Mouse (Mus musculus) layer of hippocampus, adult 18-20 months (tissue): ENCODE measurements around the gene Sdr42e1. TPM values are rescaled to one million over a fixed set of nuclear protein-coding genes. Genes with fewer than 3 reads are reported as not detected.
A peak's percentile ranks its signal among the peaks of the same experiment; 100 is the strongest.

Experiments used
- DNase-seq, 2 experiments: peaks; one replicate each; pipeline ENCODE4 v3.0.0; 2022; ENCODE audit warnings: low spot score in 2 of 2
- long read RNA-seq: library from polyadenylated mRNA; stranded (forward); transcript quantifications from one replicate; pipeline ENCODE4 v2.0.0, GENCODE M21; 2021
- total RNA-seq, 2 experiments: library from RNA; stranded (reverse); gene quantifications; 2 replicates each; pipeline ENCODE4 v1.2.3; 2021

Sdr42e1 gene
- 1 to 10 TPM; 3.9 to 6.1 TPM for total RNA-seq
- long read RNA-seq, partial matches to known transcripts = 0 of 7 reads
- long read RNA-seq, other reads (novel, unspliced or antisense) = 1 of 7 reads

- DNase-seq = peak; percentile 24 to 55
Observed at GRCm38 (mm10) chr8:117673430-117673830, at the start of gene Sdr42e1. Gene Sdr42e1, minus strand, starts transcription at chr8:117673689.

GRCm38 (mm10) chr8:117718152-117718860 is 44.8 kb upstream of the Sdr42e1 start:
- no peak for DNase-seq

- no peak for DNase-seq
Observed at GRCm38 (mm10) chr8:117715896-117716295, 42.4 kb upstream of the Sdr42e1 start.

GRCm38 (mm10) chr8:117714604-117715003 is 41.1 kb upstream of the Sdr42e1 start:
- no peak for DNase-seq

GRCm38 (mm10) chr8:117712226-117712625 is 38.7 kb upstream of the Sdr42e1 start:
- DNase-seq = no peak

GRCm38 (mm10) chr8:117706141-117706540 is 32.7 kb upstream of the Sdr42e1 start:
- DNase-seq = no peak

GRCm38 (mm10) chr8:117702701-117703100 is 29.2 kb upstream of the Sdr42e1 start:
- DNase-seq = no peak

GRCm38 (mm10) chr8:117701859-117702258 is 28.4 kb upstream of the Sdr42e1 start, which contains the start of gene Hsd17b2:
Gene Hsd17b2, plus strand, starts transcription at chr8:117701904.
- no peak for DNase-seq

GRCm38 (mm10) chr8:117701246-117701645 is 27.8 kb upstream of the Sdr42e1 start:
- no peak for DNase-seq

GRCm38 (mm10) chr8:117700699-117701098 is 27.2 kb upstream of the Sdr42e1 start:
- DNase-seq = no peak

GRCm38 (mm10) chr8:117697248-117697647 is 23.8 kb upstream of the Sdr42e1 start:
- DNase-seq = peak in 1 of 2 experiments; percentile 35

- no peak for DNase-seq
Observed at GRCm38 (mm10) chr8:117695636-117696035, 22.1 kb upstream of the Sdr42e1 start.

- DNase-seq = no peak
Observed at GRCm38 (mm10) chr8:117692131-117692530, 18.6 kb upstream of the Sdr42e1 start.

GRCm38 (mm10) chr8:117687890-117688289 is 14.4 kb upstream of the Sdr42e1 start:
- DNase-seq = no peak

GRCm38 (mm10) chr8:117684504-117684903 is 11.0 kb upstream of the Sdr42e1 start:
- DNase-seq = no peak

GRCm38 (mm10) chr8:117683925-117684472 is 10.5 kb upstream of the Sdr42e1 start:
- no peak for DNase-seq

GRCm38 (mm10) chr8:117678650-117679049 is 5.2 kb upstream of the Sdr42e1 start:
- no peak for DNase-seq

- no peak for DNase-seq
Observed at GRCm38 (mm10) chr8:117677011-117677410, 3.5 kb upstream of the Sdr42e1 start.

GRCm38 (mm10) chr8:117676460-117676859 is 3.0 kb upstream of the Sdr42e1 start:
- DNase-seq = no peak

- DNase-seq = no peak
Observed at GRCm38 (mm10) chr8:117675171-117675570, 1.7 kb upstream of the Sdr42e1 start.

GRCm38 (mm10) chr8:117672558-117672957 is 931 bp downstream of the Sdr42e1 start:
- no peak for DNase-seq

- DNase-seq = no peak
Observed at GRCm38 (mm10) chr8:117670461-117670860, 3.0 kb downstream of the Sdr42e1 start.
